Mouse (Mus musculus) thymus, adult 2 months (tissue): Measurements from ENCODE around the gene A330070K13Rik.

Source experiments
- CTCF ChIP-seq: fragments of 200-500 bp; IDR thresholded peaks from 2 replicates; pipeline ENCODE4 v1.5.1; 2012; ENCODE audit warnings: mild to moderate bottlenecking, control low read depth, low read length, moderate library complexity, borderline replicate concordance; ENCODE audit not compliant: control insufficient read depth, poor library complexity, insufficient read depth; ENCODE audit errors: extremely low read depth
- POLR2A ChIP-seq: fragments of 200-500 bp; IDR thresholded peaks from 2 replicates; pipeline ENCODE4 v1.6.1; 2012; ENCODE audit warnings: mild to moderate bottlenecking, low read length, control low read depth, moderate library complexity; ENCODE audit not compliant: control insufficient read depth, poor library complexity, insufficient read depth; ENCODE audit errors: extremely low read depth

- TF ChIP-seq CTCF (no peak), POLR2A (no peak)
Observed at GRCm38 (mm10) chr5:130333971-130334370, 50.5 kb downstream of the A330070K13Rik start.
